Mouse (Mus musculus) gastrocnemius, postnatal 25 days (tissue): ENCODE measurements at regions not wholly inside any gene's neighbourhood (a gene's known extent, or its start where the extent isn't known, plus 50 kb on each side); places are given as distances from the start of the nearest gene placed in this dataset.

Source experiments
- DNase-seq: peaks from one replicate; pipeline ENCODE4 v3.0.0; 2022

DNA sequence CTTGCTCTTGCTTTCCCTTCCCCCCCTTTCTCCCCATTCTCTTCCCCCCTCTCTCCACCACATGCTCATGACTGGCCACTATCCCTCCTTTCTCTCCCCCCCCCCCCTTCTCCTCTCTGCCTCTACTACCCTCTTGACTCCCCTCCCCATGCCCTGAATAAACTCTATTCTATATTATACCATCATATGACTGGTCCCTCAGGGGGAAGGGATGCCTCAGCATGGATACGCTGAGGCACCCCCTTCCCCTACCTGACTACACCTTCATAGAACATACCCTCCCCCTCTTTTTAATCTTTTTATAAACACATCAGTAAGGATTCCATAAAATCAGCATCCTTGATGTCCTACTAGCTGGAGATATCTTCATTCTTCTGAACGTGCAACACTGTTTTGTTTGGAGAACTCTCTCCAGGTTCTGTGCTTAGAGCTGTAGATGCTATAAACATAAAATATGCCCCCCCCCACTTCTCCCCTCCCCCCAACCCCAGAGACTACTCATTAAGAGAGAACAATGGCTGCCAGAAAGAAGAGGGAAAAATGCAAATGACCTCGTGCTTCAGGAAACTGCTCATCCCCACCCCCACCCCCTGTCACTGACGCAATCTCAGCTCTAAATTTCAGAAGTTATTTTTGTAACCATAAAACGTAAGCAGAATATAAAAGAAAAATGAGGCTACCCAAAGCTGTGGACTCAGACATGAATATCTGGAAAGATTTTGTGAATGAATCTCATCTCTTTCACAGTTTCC is 102.3 kb downstream of the Pja2 start:
- DNase-seq: no peak

DNA sequence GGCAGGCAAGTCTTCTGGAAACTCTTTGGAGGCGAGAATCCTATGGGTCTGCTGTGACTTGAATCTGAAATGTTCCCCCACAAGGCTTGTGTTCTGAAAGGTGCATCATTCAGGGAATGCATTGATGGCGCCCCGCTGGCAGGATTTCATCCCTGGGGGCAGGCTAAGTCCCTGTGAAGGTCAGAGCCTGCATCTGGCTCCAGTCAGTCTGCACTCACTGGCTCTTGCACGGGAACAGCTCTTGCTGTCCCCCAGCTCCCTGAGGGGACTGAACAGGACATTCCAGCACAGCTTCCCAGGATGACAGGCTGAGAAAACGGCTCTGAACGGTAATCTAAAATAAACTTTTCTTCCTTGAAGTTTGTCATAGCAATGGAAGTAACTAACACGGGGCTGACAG is 117.1 kb downstream of the Pja2 start:
- DNase-seq: peak; percentile 36

DNA sequence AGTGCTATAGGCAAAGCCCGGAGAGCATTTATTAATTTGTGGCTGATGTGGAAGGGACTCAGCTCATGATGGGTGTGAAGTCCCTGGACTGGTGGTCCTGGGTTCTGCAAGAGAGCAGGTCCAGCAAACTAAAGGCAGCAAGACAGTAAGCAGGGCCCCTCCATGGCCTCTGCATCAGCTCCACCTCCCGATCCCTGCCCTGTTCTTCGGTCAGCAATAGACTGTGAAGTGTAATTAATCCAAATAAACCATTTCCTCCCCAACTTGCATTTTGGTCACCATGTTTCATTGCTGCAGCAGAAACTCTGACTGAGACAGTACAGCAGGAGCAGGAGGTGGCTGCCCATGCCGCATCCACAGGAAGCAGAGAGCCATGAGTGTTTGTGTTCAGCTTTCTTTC is 118.5 kb downstream of the Pja2 start:
- no peak for DNase-seq

GRCm38 (mm10) chr17:64211281-64211680 is 120.4 kb downstream of the Pja2 start:
- no peak for DNase-seq

GRCm38 (mm10) chr17:64210366-64210765 is 121.3 kb downstream of the Pja2 start:
- DNase-seq: no peak

DNA sequence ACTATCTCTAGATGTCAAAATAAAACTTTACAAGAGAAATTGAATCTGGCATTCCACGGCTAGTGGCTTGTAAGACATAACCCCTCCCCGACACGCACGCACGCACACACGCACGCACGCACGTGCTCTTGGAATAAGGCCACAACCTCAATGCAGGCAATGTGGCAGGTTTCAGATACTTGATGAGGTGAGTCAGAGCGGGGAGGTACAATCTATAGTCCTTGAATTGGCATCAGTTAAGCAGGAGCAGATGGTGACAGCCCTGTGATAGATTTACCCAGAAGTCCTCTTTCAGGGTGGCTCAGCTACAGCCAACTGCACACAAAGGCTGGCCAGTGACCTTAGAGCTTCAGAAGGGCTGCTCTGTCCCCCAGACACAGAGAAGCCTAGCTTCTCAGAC is 122.1 kb downstream of the Pja2 start:
- no peak for DNase-seq

DNA sequence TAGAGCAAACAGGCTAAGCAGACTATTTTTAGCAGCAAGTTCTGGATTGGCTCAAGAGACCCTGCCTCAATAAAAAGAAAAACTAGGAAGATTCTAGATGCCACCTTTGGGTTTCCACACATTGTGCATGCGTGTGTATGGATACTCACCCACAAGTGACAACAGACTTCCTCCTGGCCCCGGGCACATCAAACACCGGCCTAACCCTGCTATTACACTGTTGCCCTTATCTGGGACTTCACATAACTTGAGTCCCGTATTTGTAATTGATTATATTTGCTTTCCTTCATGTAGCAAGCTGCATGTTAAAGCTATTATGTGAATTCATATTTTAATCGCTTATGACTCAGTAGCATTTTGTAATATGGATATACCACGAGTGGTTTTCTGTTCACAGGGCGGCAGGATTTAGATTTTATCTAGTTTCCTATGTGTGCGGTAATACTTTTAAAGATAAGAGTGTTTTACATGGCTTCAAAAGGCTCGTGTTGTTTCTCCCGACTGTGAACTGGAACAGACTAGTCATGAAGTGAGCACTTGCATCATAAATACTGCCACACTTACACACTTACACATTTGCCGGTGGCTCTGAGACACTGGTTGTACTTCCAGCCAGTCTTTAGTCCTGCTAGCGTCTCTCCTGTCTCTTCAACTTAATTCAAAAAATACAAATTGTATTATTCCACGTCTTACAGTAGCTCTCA is 123.4 kb downstream of the Pja2 start:
- DNase-seq: no peak

DNA sequence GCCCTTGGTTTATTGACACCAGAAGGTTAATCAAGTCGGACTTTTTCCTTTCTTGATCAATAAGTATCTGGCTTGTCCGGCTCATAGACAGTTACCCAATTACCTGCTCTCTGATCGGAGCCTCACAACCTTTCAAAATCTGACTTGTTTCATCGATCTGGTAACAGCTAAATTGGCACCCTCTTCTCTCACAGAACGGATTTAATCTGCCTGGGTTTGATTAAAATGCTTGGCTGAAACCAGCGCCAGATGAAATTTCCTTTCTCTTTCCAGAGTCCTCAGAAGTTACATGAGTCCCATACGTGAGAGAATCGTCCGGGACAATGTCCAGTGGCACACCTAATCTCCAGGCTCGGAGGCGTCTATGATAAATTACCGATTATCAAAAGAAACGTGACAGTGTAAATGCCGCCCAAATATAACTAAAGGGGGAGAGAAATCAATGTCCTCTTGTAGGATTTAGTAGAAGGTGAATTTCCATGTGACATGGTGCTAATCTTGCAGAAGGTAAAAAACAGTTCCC is 125.5 kb downstream of the Pja2 start:
- no peak for DNase-seq

GRCm38 (mm10) chr17:64203611-64204010 is 128.1 kb downstream of the Pja2 start:
- DNase-seq: no peak

DNA sequence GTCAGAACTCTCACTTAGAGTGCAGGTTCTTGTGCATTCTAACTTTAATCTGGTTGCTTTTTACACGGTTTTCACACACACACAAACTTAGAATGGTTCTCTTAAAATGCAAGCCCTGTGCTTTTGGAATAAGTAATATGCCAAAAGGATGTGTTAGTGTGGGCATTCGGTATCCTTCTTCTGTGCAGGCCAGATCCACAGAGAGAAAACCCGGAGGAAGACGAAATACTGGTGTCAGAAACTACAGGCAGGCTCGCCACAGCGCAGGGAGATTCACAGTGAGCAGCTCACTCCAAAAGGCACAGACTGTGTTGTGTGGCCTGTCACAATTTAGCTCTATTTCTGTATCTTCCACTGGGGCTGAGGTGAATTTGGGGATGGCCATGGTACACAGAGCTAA is 129.5 kb downstream of the Pja2 start:
- no peak for DNase-seq

GRCm38 (mm10) chr17:64201609-64202008 is 130.1 kb downstream of the Pja2 start:
- DNase-seq: no peak

DNA sequence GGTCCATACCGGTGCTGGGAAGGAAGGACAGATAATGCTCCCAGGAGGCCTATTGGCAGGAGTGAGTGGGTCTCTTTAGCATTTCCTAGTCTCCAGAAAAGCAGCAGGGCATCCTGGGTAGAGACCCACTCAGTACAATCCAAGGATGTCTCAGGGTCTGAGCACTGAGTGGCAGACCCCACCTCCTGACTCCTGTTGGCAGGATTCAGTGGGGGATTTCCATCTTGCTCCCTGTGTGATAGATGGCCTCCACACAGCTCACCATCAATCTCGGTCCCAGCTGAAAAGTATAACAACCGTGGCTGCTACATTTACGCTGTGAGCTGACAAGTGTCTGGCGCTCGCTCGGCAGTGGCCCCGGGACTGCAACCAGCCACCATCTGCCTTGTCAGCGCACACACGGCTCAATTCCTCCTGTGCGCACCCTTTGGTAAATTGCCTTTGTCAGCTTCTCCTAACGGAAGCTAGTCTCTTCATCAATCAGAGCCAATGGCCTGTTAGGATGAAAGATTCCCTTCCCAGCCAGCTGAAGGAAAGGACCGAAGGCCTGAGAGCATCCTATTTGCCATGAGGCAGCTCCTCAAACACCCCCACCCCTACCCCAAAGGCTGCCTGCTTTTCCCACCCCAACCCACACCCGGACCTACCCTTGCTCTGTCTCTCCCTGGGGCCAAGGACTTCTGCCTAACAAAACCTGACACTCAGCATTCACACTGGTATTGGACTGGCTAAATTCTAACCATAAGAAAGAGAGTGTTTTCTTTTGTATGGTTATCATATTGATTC is 131.4 kb downstream of the Pja2 start:
- no peak for DNase-seq

DNA sequence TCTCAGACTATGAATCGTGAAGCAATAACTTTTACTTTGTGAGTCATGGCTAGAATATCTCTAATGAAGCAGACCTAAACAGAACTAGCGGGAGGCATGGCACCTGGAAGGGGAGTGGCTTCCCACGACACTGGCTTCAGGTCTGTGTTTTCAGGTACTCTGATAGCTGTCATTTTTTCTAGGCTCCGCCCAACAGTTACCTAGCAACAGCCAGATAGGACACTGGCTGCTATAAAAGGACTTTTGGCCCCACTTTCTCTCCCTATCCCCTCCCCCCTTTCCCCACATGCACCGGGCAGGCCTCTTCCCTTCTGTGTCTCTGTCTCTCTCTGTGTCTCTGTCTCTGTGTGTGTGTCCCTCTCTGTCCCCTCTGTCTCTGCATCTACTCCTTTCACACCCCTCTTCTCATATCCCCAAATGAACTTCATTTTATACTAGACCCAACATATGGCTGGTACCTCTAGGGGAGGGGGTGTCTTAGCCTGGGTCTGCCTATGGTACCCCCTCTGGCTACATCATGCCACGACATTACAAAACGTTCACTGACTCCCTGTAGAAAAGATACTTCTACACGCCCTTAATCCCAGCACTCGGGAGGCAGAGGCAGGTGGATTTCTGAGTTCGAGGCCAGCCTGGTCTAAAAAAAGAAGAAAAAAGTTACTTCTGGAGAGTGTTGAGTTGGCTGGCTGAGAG is 132.3 kb downstream of the Pja2 start:
- no peak for DNase-seq

- no peak for DNase-seq
These were observed 135.3 kb downstream of the Pja2 start for GRCm38 (mm10) chr17:64196437-64196836.

DNA sequence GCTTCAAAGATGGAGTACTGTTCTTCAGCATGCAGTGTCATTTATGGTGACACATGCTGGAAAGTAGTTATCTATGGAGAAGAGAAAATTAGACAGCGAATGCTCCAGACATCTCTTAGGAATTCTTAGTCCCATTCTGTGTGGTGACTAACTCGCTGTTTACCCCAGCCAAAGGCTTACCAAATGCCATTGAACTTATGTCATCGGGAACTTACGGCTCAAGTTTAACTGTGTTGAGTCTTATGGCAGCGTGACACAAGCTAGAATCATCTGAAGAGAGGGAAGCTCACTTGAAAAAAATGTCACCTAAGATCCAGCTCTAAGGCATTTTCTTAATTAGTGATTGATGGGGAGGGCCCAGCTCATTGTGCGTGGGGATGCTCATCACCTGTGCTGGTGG is 138.7 kb downstream of the Pja2 start:
- DNase-seq: no peak
